Mouse (Mus musculus) embryo, embryonic 11 days (tissue): ENCODE results near the gene Kcnq2.

Experiments used
- DNase-seq: peaks from one replicate; pipeline ENCODE4 v3.0.0-alpha.2; 2015

Kcnq2 gene

GRCm38 (mm10) chr2:181134591-181135445, at the start of gene Kcnq2:
Kcnq2 (minus strand) TSS chr2:181135300.
- DNase-seq = peak; percentile 58

- DNase-seq = no peak
Observed at GRCm38 (mm10) chr2:181180898-181181297, 45.8 kb upstream of the Kcnq2 start.

DNA sequence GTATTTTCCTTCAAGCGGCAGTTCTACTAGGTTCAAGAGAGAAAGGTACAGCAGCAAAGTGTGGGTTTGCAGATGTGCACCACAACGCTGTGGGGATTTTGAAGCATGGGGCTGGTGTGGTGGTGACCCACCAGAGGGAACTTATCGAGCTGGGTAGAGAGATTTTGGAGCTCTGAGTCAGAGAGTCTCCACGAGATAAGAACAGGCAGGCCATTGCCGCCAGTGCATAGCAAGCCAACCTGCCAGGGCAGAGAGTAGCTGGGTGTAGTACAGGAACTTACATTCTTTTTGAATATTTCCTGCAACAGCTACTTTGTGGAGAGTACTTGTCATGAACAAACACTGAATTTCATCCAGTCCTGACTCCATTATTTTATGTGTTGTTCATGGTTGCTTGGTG, 43.4 kb upstream of the Kcnq2 start:
- DNase-seq = no peak

DNA sequence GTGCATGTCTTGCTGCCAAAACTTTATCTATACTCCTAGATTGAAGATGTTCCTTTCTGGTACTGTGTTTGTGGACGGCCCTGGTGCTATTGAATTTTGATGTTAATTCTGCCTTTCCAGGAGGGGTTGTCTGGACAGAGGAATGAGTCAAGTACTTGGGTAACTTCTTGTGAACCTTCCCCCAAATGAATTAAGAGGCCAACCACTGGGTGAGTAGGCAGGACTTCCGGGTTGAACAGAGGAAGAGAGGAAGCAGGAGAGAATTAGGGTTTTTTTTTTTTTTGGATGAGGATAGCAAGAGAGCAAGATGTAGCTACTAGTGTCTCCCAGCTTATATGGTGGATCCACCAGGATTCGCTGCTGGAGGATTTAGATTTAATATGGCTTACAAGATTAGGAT, 42.9 kb upstream of the Kcnq2 start:
- DNase-seq = no peak

DNA sequence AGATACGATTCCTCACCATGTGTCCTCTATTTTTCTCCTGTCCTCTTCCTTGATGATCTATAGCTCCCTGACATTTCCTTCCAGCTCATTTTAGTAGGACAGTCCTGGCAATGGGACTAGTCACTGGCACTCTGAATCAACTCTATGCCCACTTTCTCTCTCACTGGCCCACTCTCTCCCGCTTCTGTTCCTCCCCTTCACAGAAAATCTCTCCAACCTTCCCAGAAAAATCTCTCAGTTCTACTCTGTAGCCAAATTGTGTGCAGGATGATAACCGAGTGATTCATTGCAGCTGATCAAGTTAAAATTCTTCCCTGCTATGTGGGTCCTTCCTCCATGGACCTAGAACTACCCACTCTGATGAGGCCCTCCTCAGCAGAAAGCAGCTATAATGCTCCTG, 39.5 kb upstream of the Kcnq2 start:
- no peak for DNase-seq

GRCm38 (mm10) chr2:181166469-181166868, 31.4 kb upstream of the Kcnq2 start:
- no peak for DNase-seq

- no peak for DNase-seq
Observed at GRCm38 (mm10) chr2:181160821-181161220, 25.7 kb upstream of the Kcnq2 start.

DNA sequence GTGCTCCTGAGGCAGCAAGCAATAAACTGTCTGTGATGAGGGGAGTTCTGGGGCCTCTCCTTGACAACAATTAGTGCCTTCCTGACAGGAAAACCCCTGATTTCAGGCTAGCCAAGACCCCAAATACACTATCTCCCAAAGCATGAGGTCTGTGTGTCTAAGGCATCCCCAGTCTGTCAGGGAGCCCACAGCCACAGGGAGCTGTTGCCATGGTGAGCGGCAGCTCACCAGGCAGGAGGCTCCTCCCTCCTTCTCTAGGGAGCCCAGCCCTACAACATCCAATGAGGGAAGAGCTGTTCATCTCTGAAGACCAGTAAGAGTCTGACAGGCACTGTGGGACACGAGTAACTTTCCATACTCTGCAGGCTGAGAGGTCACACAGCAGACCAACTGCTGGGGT, 24.7 kb upstream of the Kcnq2 start:
- peak; percentile 70 for DNase-seq

DNA sequence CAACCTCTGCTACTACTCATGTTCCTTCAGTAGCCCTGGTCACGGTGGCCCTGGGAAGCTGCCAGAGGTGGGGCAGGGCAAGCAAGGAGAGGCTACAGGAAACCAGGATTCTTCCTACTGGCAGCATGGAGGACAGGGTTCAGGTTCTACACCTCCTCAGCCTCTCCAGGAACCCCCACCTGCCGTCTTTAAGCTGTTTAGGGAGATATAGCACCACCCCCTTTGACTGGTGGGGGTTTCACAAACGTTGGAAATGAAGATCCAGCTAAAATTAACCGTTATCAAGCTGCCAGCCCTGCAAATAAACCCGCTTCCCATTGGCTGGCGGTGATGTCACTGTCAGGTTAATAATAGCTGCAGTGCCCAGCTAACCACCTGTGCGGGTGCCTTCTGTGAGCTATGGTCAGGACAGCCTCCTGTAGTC, 24.0 kb upstream of the Kcnq2 start:
- no peak for DNase-seq

- DNase-seq = no peak
Observed at GRCm38 (mm10) chr2:181158471-181158870, 23.4 kb upstream of the Kcnq2 start.

DNA sequence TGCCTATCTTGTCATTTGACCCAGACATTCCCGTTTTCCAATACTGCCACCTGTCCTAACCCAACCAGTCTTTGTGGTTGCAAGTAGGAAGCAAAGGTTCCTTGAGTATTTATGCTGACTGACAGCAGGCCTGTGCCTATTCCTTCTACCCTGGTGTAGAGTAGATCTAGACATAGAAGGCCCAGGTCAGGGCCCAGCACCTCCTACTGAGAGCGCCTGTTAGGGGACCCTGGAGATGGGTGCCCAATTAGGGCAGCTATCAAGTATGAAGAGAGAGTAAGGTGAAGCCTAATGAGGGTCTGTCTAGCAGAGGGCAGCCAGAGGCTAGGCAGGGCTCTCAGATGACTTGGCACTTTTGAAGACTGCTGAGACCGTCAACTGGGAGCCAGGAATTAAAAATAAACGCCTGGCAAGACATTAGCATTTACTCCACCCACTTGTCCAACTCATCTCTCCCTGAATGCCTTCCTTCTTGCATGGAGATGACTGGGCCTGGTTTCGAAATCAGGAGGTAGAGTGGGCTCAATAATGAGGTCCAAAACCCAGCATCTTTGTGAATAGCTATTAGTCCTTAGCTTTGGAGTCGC, 22.7 kb upstream of the Kcnq2 start:
- DNase-seq = no peak

GRCm38 (mm10) chr2:181157180-181157579, 22.1 kb upstream of the Kcnq2 start:
- DNase-seq = no peak

DNA sequence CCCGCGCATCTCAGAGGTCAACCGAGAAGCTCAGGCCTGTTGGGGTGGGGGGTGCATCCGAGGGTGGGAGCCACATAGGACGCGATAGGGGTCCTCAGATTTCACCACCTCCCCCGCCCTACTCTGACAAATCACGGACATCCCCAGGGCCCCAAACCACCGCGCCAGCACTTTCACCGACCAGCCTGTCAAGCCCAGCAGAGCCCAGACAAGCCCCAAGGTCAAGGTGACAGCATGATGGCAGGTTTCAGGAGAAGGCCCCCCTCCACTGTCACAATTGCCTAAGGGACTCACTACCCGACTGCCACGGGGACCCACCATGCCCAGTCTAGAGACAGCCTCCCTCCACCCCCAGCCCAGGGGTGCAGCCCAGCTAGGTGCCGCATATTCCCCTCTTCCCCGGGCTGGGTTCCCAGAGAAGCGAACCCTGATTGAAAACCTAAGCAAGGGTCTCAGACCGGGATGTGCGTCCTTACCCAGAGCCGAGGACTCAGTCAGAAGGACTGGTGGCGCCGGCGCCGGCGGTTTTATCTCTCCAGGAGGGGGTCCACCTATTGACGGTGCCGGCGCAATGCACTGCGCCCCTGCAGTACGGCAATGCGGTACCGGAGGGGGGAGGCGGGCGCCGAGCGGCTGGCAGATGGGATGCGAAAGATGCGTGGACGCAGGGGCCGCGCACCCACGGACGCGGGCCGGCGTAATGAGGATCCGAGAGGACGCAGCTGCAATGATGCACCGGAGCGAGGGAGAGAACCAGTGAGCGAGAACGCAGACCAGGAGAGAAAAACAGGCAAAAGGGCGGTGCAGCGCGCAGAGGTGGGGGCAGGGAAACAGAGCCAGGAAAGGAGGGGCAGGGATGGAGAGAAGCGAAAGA, 21.4 kb upstream of the Kcnq2 start, which contains the start of gene Eef1a2:
Gene Eef1a2, minus strand, starts transcription at position 767 of the 874 bp plus-strand sequence.
- DNase-seq = peak; percentile 41

GRCm38 (mm10) chr2:181155801-181156200, 20.7 kb upstream of the Kcnq2 start:
- DNase-seq = no peak

DNA sequence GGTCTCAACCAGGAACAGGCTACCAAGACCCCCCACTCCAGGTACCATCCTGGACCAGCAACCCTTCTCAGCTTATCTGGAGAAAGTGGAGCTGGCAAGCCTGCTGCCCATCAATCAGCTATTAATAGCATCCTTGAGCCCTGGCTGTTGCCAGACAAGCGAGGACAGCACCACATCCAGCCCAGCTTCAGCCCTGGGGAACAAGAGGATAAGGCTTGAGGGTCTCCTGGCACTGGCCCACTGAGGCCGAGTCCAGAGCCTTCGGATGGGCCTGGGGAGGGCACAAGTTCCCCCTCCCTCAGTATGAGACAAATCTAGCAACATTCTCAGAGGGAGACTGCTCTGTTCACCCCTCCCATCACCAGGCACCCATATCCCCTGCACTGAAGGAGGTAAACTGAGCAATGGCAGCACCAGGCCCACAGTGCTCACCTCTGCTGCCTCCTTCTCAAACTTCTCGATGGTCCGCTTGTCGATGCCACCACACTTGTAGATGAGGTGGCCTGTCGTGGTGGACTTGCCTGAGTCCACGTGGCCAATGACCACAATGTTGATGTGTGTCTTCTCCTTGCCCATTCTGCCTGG, 19.8 kb upstream of the Kcnq2 start:
- no peak for DNase-seq

- DNase-seq = no peak
Observed at GRCm38 (mm10) chr2:181154361-181154760, 19.3 kb upstream of the Kcnq2 start.

DNA sequence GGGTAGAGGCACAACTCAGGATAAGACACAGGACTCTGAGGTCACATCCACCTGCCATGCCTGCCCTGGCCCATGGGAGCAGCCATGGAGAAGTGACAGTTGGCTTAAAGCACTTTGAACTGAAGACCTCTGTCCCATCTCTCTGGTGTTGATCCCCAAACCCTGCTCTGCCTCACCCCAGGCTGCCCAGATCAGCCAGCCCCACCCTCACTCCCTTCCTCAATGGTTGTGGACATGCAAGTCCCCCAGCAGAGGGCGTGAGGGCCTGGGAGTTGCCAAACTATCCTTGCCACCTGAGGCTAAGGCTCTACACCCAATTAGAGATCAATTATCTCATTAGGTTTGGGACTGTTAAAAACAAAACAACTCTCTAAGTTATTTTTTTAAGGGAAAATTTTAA, 18.7 kb upstream of the Kcnq2 start:
- DNase-seq = peak; percentile 48

- no peak for DNase-seq
Observed at GRCm38 (mm10) chr2:181153131-181153530, 18.0 kb upstream of the Kcnq2 start.

DNA sequence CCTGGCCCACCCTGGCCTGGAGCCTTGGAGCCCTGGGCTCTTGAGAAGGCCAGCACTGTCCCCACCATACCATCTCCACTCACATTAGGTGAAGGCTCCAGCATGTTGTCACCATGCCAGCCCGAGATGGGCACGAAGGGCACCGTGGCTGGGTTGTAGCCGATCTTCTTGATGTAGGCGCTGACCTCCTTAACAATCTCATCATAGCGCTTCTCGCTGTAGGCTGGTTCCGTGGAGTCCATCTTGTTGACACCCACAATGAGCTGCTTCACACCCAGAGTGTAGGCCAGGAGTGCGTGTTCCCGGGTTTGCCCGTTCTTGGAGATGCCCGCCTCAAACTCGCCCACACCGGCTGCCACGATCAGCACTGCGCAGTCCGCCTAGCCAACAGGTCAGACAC, 17.6 kb upstream of the Kcnq2 start:
- no peak for DNase-seq

DNA sequence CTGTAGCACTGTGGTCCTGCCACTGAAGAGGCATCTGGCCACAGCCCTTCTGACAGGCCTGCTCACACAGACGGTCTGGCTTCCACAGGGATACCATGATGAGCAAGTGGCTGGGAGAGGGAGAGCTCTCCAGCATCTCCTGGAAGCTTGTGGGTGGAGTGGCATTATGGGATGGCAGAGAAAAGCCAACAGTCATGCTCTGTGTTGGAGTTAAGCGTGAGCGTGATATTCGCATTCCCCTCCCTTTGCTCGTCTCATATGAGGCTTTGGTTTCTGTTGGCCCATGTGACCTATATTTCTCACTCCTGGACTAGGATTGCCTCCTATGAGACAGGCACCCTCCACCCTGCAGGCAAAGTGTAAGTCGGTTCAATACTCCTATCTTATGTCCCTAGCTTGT, 15.2 kb upstream of the Kcnq2 start:
- no peak for DNase-seq

- peak; percentile 20 for DNase-seq
Observed at GRCm38 (mm10) chr2:181148318-181148955, 13.3 kb upstream of the Kcnq2 start.

- DNase-seq = peak; percentile 70
Observed at GRCm38 (mm10) chr2:181147546-181148317, 12.6 kb upstream of the Kcnq2 start.
